Mouse (Mus musculus) G1E (cell line): ENCODE results near the gene Rnf126. TPM values are rescaled to one million over a fixed set of nuclear protein-coding genes. Genes with fewer than 3 reads are reported as not detected.

Experiments
- ATAC-seq: 2 replicates; pipeline ENCODE4 v1.8.0; 2016; ENCODE audit warnings: mild to moderate bottlenecking; ENCODE audit not compliant: insufficient number of reproducible peaks, poor library complexity, low FRiP score, severe bottlenecking; ENCODE audit errors: extremely low read depth
- DNase-seq: peaks from one replicate; pipeline ENCODE4 v3.0.0; 2012; ENCODE audit warnings: low spot score
- H3K27me3 ChIP-seq: 2 replicates; pipeline ENCODE4 v1.6.1; 2012; ENCODE audit warnings: mild to moderate bottlenecking, low read length, inconsistent platforms; ENCODE audit not compliant: insufficient read depth
- H3K36me3 ChIP-seq: replicated peaks from 2 replicates; pipeline ENCODE3; 2012; ENCODE audit warnings: mild to moderate bottlenecking, inconsistent platforms
- H3K4me1 ChIP-seq: 2 replicates; pipeline ENCODE4 v1.6.1; 2012; ENCODE audit warnings: low read depth, low read length, inconsistent platforms, mixed read lengths; ENCODE audit not compliant: insufficient read depth
- H3K4me3 ChIP-seq: 2 replicates; pipeline ENCODE4 v1.5.1; 2012; ENCODE audit warnings: low read depth, mild to moderate bottlenecking, inconsistent platforms, low read length, moderate library complexity, mixed read lengths
- H3K9me3 ChIP-seq: replicated peaks from 2 replicates; pipeline ENCODE4 v1.6.1; 2012; ENCODE audit warnings: inconsistent platforms
- CTCF ChIP-seq: IDR thresholded peaks from 2 replicates; pipeline ENCODE4 v1.5.1; 2012; ENCODE audit warnings: low read depth, low read length, inconsistent platforms, mixed read lengths
- GATA1 ChIP-seq: IDR thresholded peaks from 2 replicates; pipeline ENCODE4 v1.6.1; 2012; ENCODE audit warnings: borderline replicate concordance, low read length, inconsistent platforms, mixed read lengths
- GATA2 ChIP-seq: IDR thresholded peaks from 2 replicates; pipeline ENCODE4 v1.6.1; 2012; ENCODE audit warnings: low read depth, low read length, inconsistent platforms, borderline replicate concordance
- POLR2AphosphoS5 ChIP-seq: IDR thresholded peaks from 2 replicates; pipeline ENCODE4 v1.6.1; 2012; ENCODE audit warnings: low read depth, low read length, inconsistent platforms; ENCODE audit not compliant: insufficient replicate concordance
- TAL1 ChIP-seq: conservative IDR thresholded peaks from 2 replicates; pipeline ENCODE4 v1.6.1; 2012; ENCODE audit warnings: low read depth, low read length, inconsistent platforms, mixed read lengths
- polyA plus RNA-seq: library from polyadenylated mRNA; stranded (reverse); fragments of >175 nt; gene quantifications from 2 replicates; pipeline ENCODE4 v1.2.3, GENCODE M21; 2012
- total RNA-seq, 2 experiments: library from RNA; stranded (forward) in 1 of 2; stranded (reverse) in 1 of 2; fragments of 200-1000 nt in 1 of 2; fragments of >200 nt in 1 of 2; fragmentation: Nextera tagmentation in 1 of 2; gene quantifications; 2 replicates each; pipeline ENCODE4 v1.2.3; 2014 to 2017

Gene Rnf126
- total and polyA plus RNA-seq, 3 experiments = 23.5 to 353 (median 109) TPM

DNA sequence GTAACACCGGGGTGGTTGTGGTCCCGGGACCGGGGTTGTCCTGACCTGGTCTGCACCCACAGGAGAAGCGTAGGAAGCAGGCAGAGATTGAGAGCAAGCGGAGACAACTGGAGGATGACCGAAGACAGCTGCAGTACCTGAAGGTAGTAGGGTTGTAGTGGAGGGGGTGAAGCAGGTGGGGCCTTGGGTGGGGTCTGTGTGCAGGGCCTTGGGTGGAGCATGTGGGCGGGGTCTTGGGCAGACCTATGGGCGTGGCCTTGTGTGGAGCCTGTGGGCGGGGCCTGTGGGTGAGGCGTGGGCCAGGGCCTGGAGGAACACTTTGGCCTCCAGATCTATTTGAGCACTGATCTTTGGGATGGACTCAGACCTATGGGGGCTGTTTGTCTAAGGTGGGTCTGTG lies 40.2 kb upstream of the Rnf126 start:
- no peaks in the 10 kb centered on the region for H3K36me3 ChIP-seq
- TF ChIP-seq CTCF (no peak), GATA1 (no peak), GATA2 (no peak)
- H3K27me3 ChIP-seq = peaks cover 67% of the 10 kb centered on the region
- H3K4me1 ChIP-seq = peaks cover 20% of the 10 kb centered on the region
- no peaks in the 10 kb centered on the region for H3K9me3 ChIP-seq
- DNase-seq = no peak
- H3K4me3 ChIP-seq = no peak overlapping the region
- ATAC-seq = no peak

DNA sequence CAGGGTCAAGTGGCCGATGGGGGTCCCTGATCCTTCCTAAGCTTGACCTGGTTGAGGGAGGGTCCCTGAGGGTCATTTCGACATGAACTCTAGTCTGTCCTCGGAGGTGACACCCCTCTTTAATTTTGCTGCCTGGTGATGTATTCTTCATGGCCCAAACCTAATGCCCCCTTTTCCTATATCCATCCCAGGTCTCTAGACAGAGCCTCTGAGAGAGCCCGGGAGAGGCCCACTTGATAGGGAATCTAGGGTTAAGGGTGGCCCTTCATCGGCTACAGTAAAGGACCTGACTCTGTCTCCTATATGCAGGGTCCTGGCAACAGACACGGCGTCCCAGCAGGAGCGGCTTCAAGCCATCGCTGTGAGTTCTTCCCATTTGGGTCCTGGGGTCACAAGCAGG lies 39.6 kb upstream of the Rnf126 start:
- H3K36me3 ChIP-seq = no peaks in the 10 kb centered on the region
- no peaks in the 10 kb centered on the region for H3K9me3 ChIP-seq
- peaks cover 66% of the 10 kb centered on the region for H3K27me3 ChIP-seq
- no peak for DNase-seq
- no peak overlapping the region for H3K4me3 ChIP-seq
- TF ChIP-seq GATA2 = no peak
- no peak for TF ChIP-seq CTCF
- TF ChIP-seq POLR2AphosphoS5 = no peak
- TF ChIP-seq GATA1 = no peak
- TF ChIP-seq TAL1 = no peak
- ATAC-seq = no peak
- H3K4me1 ChIP-seq = peaks cover 20% of the 10 kb centered on the region

DNA sequence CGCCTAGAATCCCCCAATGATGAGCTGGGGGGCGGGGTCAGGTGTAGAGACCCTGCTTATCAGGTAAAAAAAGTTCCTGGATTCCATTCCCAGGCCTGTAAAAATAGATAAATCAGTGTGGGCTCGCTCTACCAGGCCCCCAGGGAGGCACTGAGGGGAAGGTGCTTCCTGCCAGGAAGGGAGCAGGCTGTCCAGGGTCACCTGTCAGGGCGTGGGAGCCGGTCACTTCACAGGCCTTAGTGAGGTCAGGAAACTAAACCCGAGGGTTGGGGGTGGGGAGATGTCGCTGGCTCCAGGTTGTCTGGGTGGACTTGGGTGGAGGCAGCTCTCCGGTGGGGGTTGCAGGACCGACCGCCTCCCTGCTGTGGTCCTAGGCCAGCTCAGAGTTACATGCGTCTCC lies 38.9 kb upstream of the Rnf126 start:
- no peak for ATAC-seq
- H3K27me3 ChIP-seq = peaks cover 65% of the 10 kb centered on the region
- TF ChIP-seq TAL1 (no peak), CTCF (no peak), POLR2AphosphoS5 (no peak), GATA1 (no peak), GATA2 (no peak)
- H3K9me3 ChIP-seq = no peaks in the 10 kb centered on the region
- H3K4me3 ChIP-seq = no peak overlapping the region
- DNase-seq = no peak
- H3K36me3 ChIP-seq = no peaks in the 10 kb centered on the region
- H3K4me1 ChIP-seq = peaks cover 20% of the 10 kb centered on the region

DNA sequence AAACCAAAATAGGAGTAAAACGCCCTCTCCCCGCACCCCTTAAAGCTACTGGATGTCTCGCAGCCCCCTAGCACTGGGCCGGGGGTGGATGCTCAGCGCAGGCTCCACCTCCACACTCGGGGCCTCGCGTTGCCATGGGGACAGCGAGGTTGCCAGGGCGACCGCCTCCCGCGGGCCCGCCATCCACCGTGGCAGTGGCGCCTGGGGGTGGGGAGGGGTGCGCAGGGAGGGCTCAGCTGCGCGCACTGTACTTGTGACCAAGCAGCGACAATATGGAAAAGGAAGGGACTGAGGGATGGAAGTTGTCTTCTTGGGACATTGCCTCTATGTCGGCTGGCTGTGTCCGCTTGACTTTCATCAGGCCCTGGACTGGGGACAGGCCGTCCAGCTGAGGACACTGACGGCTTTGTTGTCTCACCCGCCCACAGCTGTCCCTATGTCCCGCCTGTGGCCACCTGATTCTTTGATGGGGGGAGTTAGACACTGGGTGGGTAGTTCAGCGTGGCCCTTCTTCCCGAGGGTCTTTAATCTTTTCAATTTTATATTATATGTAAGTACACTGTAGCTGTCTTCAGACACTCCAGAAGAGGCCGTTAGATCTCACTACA lies 37.1 kb upstream of the Rnf126 start:
- no peak for DNase-seq
- peaks cover 20% of the 10 kb centered on the region for H3K4me1 ChIP-seq
- H3K4me3 ChIP-seq = no peak overlapping the region
- ATAC-seq = no peak
- H3K27me3 ChIP-seq = peaks cover 66% of the 10 kb centered on the region
- no peaks in the 10 kb centered on the region for H3K9me3 ChIP-seq
- no peaks in the 10 kb centered on the region for H3K36me3 ChIP-seq
- TF ChIP-seq CTCF (no peak), GATA1 (no peak), POLR2AphosphoS5 (no peak), GATA2 (no peak), TAL1 (no peak)

DNA sequence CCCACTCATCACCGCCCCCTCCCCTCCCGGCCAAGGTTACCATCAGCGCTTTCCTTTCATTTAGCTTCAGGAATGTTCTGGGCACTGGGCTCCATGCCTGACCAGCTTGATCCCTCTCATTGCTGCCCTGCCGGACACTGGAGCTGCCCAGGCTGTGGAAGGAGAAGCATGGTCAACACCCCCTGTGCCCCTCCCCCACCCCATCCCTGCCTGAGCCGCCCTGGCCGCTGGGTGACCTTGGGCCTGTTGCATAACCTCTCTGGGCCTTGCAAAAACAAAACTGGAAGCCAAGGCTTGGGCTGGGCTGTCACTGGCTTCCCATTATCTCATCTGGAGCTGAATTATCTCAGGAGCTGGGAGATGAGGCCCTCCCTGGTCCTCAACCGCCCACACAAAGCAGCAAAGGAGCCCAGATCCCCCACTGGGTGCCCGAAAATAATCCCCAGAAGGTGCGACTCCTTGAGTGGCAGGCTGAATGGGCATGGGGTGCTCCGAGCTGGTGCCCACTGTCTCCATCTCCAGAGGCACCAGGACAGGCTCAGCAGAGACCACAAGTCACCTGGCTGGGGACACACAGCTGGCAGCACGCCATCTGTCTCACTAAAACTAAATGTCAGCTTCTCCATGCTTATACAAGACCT lies 35.7 kb upstream of the Rnf126 start:
- no peak for TF ChIP-seq CTCF
- no peak for TF ChIP-seq TAL1
- TF ChIP-seq GATA1 = no peak
- TF ChIP-seq POLR2AphosphoS5 = no peak
- TF ChIP-seq GATA2 = no peak
- H3K36me3 ChIP-seq = no peaks in the 10 kb centered on the region
- DNase-seq (no peak), ATAC-seq (no peak)
- no peak overlapping the region for H3K4me3 ChIP-seq
- H3K4me1 ChIP-seq = peaks cover 29% of the 10 kb centered on the region
- no peaks in the 10 kb centered on the region for H3K9me3 ChIP-seq
- peaks cover 64% of the 10 kb centered on the region for H3K27me3 ChIP-seq

DNA sequence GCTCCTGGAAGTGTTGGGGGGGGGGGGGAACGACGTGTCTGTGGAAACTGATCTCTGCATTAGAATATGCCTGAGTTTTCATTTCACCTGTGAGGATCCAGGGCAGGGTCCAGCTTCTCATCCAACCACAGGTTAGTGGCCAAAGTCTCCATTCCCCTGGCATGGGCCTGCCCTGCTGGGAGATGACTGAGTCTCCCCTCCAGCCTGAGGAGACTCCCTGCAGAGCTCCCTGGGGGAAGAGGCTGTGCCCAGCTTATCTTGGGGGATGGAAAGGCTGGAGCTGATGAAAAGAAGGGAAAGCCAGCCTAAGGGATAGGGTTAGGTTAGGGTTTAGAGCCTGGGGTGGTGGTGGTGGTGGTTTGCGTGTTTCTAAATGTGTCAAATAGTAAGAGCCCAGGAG lies 35.1 kb upstream of the Rnf126 start:
- Histone ChIP-seq H3K36me3 (no peaks in the 10 kb centered on the region), H3K9me3 (no peaks in the 10 kb centered on the region), H3K4me1 (peaks cover 27% of the 10 kb centered on the region), H3K4me3 (no peak overlapping the region), H3K27me3 (peaks cover 65% of the 10 kb centered on the region)
- ATAC-seq = no peak
- no peak for DNase-seq
- TF ChIP-seq POLR2AphosphoS5 = no peak

DNA sequence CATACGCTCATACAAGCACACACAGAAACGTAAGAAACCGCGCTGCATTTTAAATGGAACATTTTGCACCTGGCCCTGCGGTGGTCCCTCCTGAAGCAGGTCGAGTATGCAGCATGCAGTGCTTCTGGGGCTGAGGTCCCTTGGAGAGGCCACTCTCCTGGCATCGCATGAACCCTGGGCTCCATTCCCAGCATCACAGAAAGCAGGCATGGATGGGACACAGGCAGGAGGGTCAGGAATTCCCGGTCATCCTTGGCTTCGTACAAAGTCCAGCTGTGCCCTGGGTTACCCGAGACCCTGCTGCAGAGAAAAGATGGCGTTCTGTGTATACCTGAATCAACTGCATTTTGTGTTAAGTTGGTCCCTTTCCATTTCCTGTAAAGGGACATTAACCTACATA lies 33.8 kb upstream of the Rnf126 start:
- ATAC-seq = no peak
- DNase-seq = no peak
- H3K27me3 ChIP-seq = peaks cover 53% of the 10 kb centered on the region
- H3K36me3 ChIP-seq = no peaks in the 10 kb centered on the region
- H3K9me3 ChIP-seq = 0 out of 2 replicates have a peak, but pooled peaks cover 2% of the 10 kb centered on the region
- no peak overlapping the region for H3K4me3 ChIP-seq
- TF ChIP-seq GATA2 = no peak
- TF ChIP-seq GATA1 = no peak
- TF ChIP-seq CTCF = no peak
- TF ChIP-seq TAL1 = no peak
- TF ChIP-seq POLR2AphosphoS5 = no peak
- peaks cover 25% of the 10 kb centered on the region for H3K4me1 ChIP-seq
